Mouse (Mus musculus) olfactory bulb, adult 2 months (tissue): ENCODE measurements around the gene Cavin2.

ENCODE experiments used
- CTCF ChIP-seq: fragments of 200-500 bp; IDR thresholded peaks from 2 replicates; pipeline ENCODE4 v1.5.1; 2012; ENCODE audit warnings: low read depth, mild to moderate bottlenecking, low read length, moderate library complexity; ENCODE audit not compliant: insufficient read depth
- POLR2A ChIP-seq: fragments of 200-500 bp; IDR thresholded peaks from 2 replicates; pipeline ENCODE4 v1.6.1; 2012; ENCODE audit warnings: mild to moderate bottlenecking, low read depth, low read length, moderate library complexity; ENCODE audit not compliant: insufficient read depth

DNA sequence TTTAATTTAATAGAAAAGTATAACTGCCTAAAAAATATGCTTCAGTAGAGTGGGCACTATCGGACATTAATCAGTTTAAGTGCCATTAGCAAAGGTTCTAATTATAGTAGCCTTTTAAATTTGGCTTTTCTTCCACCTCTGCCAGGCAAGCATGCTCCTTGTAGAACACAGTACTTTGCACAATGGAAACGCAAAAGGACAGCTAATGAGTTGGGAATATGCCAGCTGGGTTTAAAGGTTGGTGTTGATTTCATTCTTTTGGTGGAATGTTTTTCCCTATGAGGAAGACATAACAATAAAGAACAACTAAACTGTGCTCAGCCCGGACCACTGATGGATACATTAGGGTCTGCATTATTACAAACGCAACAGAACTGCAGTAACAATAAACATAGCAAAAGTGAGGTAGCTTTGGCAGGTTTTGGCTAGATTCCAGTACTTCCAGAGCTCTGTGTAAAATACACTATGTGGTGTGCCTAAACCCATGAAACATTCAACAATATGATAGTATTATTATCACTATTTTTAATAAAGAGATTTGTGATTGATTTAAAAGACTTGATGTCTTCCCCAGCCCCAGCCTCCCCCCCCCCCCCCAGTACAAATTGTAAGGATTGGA lies 16.2 kb upstream of the Cavin2 start:
- TF ChIP-seq CTCF (no peak), POLR2A (no peak)
